Mouse (Mus musculus) C2C12 (cell line): ENCODE results near the gene Prps1.

Experiments used
- CTCF ChIP-seq: IDR thresholded peaks from one replicate; pipeline ENCODE4 v1.5.1; 2011; ENCODE audit not compliant: control insufficient read depth, insufficient read depth, insufficient read length
- FOSL1 ChIP-seq: IDR thresholded peaks from one replicate; pipeline ENCODE4 v1.8.0; 2011; ENCODE audit warnings: mild to moderate bottlenecking, low read length; ENCODE audit not compliant: poor library complexity, insufficient read depth, severe bottlenecking
- MYOG ChIP-seq: IDR thresholded peaks from one replicate; pipeline ENCODE4 v1.6.1; 2011; ENCODE audit not compliant: control insufficient read depth, insufficient read length; ENCODE audit errors: extremely low read depth
- USF1 ChIP-seq: IDR thresholded peaks from one replicate; pipeline ENCODE4 v1.6.1; 2011; ENCODE audit warnings: low read depth, mild to moderate bottlenecking, control low read depth, moderate library complexity

- no peak for TF ChIP-seq CTCF
- TF ChIP-seq MYOG = no peak
- TF ChIP-seq FOSL1 = no peak
- no peak for TF ChIP-seq USF1
Measured at GRCm38 (mm10) chrX:140503905-140504304, 47.5 kb downstream of the Prps1 start.
